Mouse (Mus musculus) testis, adult 2 months (tissue): ENCODE data around the gene Eda. TPM values are rescaled to one million over a fixed set of nuclear protein-coding genes. Genes with fewer than 3 reads are reported as not detected.

Experiments used
- H3K27ac ChIP-seq: fragments of 200-500 bp; 2 replicates; pipeline ENCODE4 v1.5.1; 2012; ENCODE audit warnings: low read depth, low read length; ENCODE audit not compliant: control insufficient read depth, insufficient read depth
- H3K27me3 ChIP-seq: fragments of 200-500 bp; 2 replicates; pipeline ENCODE4 v1.6.1; 2012; ENCODE audit warnings: mild to moderate bottlenecking, low read length, moderate library complexity; ENCODE audit not compliant: control insufficient read depth, insufficient read depth
- H3K36me3 ChIP-seq: fragments of 200-500 bp; 2 replicates; pipeline ENCODE4 v1.6.1; 2012; ENCODE audit warnings: mild to moderate bottlenecking, low read length; ENCODE audit not compliant: control insufficient read depth, insufficient read depth
- H3K4me1 ChIP-seq: fragments of 200-500 bp; 2 replicates; pipeline ENCODE4 v1.6.1; 2012; ENCODE audit warnings: low read length; ENCODE audit not compliant: control insufficient read depth, insufficient read depth
- H3K4me3 ChIP-seq: fragments of 200-500 bp; 2 replicates; pipeline ENCODE4 v1.5.1; 2012; ENCODE audit warnings: low read depth, mild to moderate bottlenecking, low read length, moderate library complexity, mixed read lengths; ENCODE audit not compliant: control insufficient read depth
- CTCF ChIP-seq: fragments of 200-500 bp; IDR thresholded peaks from 2 replicates; pipeline ENCODE4 v1.5.1; 2012; ENCODE audit warnings: low read depth, mild to moderate bottlenecking, inconsistent platforms, low read length, moderate library complexity; ENCODE audit not compliant: control insufficient read depth, insufficient read depth, insufficient replicate concordance
- POLR2A ChIP-seq: fragments of 200-500 bp; IDR thresholded peaks from 2 replicates; pipeline ENCODE4 v1.6.1; 2012; ENCODE audit warnings: low read depth, mild to moderate bottlenecking, inconsistent platforms, low read length, moderate library complexity; ENCODE audit not compliant: control insufficient read depth
- polyA plus RNA-seq: library from polyadenylated mRNA; depleted of rRNA; stranded (reverse); fragments of >200 nt; gene quantifications from 2 replicates; pipeline ENCODE4 v1.2.3, GENCODE M21; 2012

Gene Eda
- polyA plus RNA-seq, 1 experiment = 0.44 TPM

GRCm38 (mm10) chrX:99993434-99993833 lies 18.0 kb downstream of the Eda start:
- no peaks in the 10 kb centered on the region for H3K36me3 ChIP-seq
- no peaks in the 10 kb centered on the region for H3K27me3 ChIP-seq
- no peaks in the 10 kb centered on the region for H3K4me1 ChIP-seq
- no peak overlapping the region for H3K4me3 ChIP-seq
- TF ChIP-seq POLR2A (no peak), CTCF (no peak)
- H3K27ac ChIP-seq = no peak overlapping the region

GRCm38 (mm10) chrX:99999342-99999741 lies 23.9 kb downstream of the Eda start:
- Histone ChIP-seq H3K36me3 (no peaks in the 10 kb centered on the region), H3K27me3 (no peaks in the 10 kb centered on the region), H3K4me1 (no peaks in the 10 kb centered on the region), H3K27ac (no peak overlapping the region), H3K4me3 (no peak overlapping the region)
- TF ChIP-seq POLR2A (no peak), CTCF (no peak)

GRCm38 (mm10) chrX:100118362-100118761 lies 143.0 kb downstream of the Eda start:
- H3K27ac ChIP-seq = no peak overlapping the region
- H3K27me3 ChIP-seq = no peaks in the 10 kb centered on the region
- TF ChIP-seq POLR2A = no peak
- TF ChIP-seq CTCF = no peak
- H3K36me3 ChIP-seq = no peaks in the 10 kb centered on the region
- H3K4me3 ChIP-seq = no peak overlapping the region
- H3K4me1 ChIP-seq = no peaks in the 10 kb centered on the region

- no peaks in the 10 kb centered on the region for H3K4me1 ChIP-seq
- no peaks in the 10 kb centered on the region for H3K27me3 ChIP-seq
- H3K27ac ChIP-seq = no peak overlapping the region
- no peak for TF ChIP-seq CTCF
- no peaks in the 10 kb centered on the region for H3K36me3 ChIP-seq
- H3K4me3 ChIP-seq = no peak overlapping the region
Measured at GRCm38 (mm10) chrX:100195286-100195685, 219.9 kb downstream of the Eda start.

GRCm38 (mm10) chrX:100313652-100314051 lies 338.2 kb downstream of the Eda start:
- no peak overlapping the region for H3K27ac ChIP-seq
- H3K4me1 ChIP-seq = no peaks in the 10 kb centered on the region
- no peak for TF ChIP-seq POLR2A
- no peak for TF ChIP-seq CTCF
- H3K27me3 ChIP-seq = no peaks in the 10 kb centered on the region
- H3K4me3 ChIP-seq = no peak overlapping the region
- no peaks in the 10 kb centered on the region for H3K36me3 ChIP-seq

- H3K27me3 ChIP-seq = no peaks in the 10 kb centered on the region
- H3K27ac ChIP-seq = no peak overlapping the region
- H3K36me3 ChIP-seq = no peaks in the 10 kb centered on the region
- H3K4me3 ChIP-seq = no peak overlapping the region
- TF ChIP-seq POLR2A (no peak), CTCF (no peak)
- no peaks in the 10 kb centered on the region for H3K4me1 ChIP-seq
Measured at GRCm38 (mm10) chrX:100314172-100314902, 338.9 kb downstream of the Eda start.

GRCm38 (mm10) chrX:100340687-100341086 lies 365.3 kb downstream of the Eda start:
- TF ChIP-seq CTCF (no peak), POLR2A (no peak)
- Histone ChIP-seq H3K36me3 (no peaks in the 10 kb centered on the region), H3K4me3 (no peak overlapping the region), H3K27me3 (no peaks in the 10 kb centered on the region), H3K4me1 (no peaks in the 10 kb centered on the region), H3K27ac (no peak overlapping the region)

GRCm38 (mm10) chrX:100344433-100344832 lies 369.0 kb downstream of the Eda start:
- H3K4me3 ChIP-seq = no peak overlapping the region
- H3K27me3 ChIP-seq = no peaks in the 10 kb centered on the region
- H3K4me1 ChIP-seq = no peaks in the 10 kb centered on the region
- TF ChIP-seq POLR2A (no peak), CTCF (no peak)
- no peaks in the 10 kb centered on the region for H3K36me3 ChIP-seq
- H3K27ac ChIP-seq = no peak overlapping the region
